Mouse (Mus musculus) heart, postnatal 10 days (tissue): ENCODE measurements around the gene Pm20d1. TPM values are rescaled to one million over a fixed set of nuclear protein-coding genes. Genes with fewer than 3 reads are reported as not detected.

Experiments used
- DNase-seq, 2 experiments: peaks; one replicate each; pipeline ENCODE4 v3.0.0; 2021
- intact Hi-C: fragments of 180-260 bp; cut with DNase I; formaldehyde crosslinking; loops from one replicate; pipeline ENCODE4 v1.15.1; 2025
- total RNA-seq, 2 experiments: library from RNA; stranded (reverse); gene quantifications; 2 replicates each; pipeline ENCODE4 v1.2.3; 2021

The Pm20d1 gene
- total RNA-seq, 2 experiments from 2014 or later = 3.0 to 4.0 TPM

DNA sequence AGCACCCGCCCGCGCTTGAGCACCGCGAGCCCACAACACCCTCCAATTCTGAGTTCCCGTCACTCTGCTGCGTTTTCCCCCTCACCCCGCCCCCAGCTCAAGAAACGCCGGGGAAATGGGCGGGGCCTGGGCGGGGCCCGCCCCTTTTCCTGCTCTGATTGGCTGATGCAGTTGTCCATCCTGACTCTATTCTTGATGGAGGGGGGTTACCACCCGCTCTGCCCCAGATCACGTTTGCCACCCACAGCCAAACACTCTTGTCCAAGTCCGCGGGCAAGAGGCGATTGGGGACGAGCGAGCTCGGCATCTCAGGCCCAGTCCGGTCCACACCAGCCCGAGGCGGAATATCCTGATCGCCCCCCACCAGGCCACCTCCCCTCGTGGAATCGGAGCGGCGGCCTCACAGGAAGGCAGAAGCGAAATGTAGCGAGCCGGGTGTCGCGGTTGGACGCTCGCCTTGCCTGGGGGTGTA lies 30.6 kb downstream of the Pm20d1 start:
- DNase-seq = peak; percentile 97 to 98
- intact Hi-C loops = no loop called here

DNA sequence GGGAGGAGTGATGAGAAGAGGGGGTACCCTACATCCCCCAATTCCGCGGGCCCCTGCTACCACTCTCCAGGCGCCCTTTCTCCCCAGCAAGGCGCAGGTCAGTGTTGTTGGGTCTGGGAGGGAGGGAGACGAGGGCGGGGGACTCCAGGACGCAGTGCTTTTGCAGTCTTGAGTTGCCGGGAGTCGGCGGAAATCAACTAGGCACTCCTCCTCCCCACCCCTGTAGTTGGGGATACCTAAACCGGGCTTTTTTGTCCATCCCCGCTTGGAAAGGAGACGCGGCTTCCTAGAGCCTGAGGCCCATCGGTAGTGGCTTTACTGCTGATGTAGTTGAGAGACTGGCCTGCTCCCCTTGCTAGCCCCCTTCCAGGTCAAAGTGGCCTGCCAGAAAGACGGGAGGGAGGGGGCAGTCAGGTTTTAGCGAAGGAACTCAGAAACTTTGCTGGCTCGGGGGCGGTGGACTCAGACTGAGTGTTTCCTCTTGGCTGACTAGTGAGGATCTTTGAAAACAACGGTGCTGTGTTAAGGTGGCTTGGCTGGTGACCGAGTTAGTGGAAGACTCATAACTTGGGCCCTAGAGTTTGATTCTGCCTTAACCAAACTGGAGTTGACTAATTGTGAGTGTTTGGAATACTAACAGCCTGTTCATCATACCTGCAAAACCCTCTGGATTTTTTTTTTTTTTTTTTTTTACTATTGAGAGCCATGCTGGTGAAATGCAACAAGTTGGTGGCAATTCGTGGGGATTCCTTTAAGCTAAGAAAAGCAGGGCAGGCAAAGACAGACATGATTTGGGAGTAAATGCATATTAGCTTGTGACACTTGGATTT lies 31.3 kb downstream of the Pm20d1 start:
- intact Hi-C loops = no loop called here
- DNase-seq = no peak

GRCm38 (mm10) chr1:131829279-131829678 lies 32.1 kb downstream of the Pm20d1 start:
- peak in 1 of 2 experiments; percentile 29 for DNase-seq

DNA sequence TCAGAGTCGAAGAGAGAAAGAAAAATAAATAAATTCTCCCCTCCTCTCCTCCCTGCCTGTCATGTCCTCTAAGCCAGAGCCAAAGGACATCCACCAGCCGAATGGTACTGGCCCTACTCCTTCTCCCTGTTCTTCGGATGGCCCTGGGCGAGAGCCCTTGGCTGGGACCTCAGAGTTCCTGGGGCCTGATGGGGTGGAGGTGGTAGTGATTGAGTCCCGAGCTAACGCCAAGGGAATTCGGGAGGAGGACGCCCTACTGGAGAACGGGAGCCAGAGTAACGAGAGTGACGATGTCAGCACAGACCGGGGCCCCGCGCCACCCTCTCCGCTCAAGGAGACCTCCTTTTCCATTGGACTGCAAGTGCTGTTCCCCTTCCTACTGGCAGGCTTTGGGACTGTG lies 33.4 kb downstream of the Pm20d1 start:
- intact Hi-C loops = no loop called here

More at GRCm38 (mm10) chr1:131829279-131829678, 32.1 kb downstream of the Pm20d1 start:
- intact Hi-C loops = no loop called here

GRCm38 (mm10) chr1:131830971-131831641 lies 33.9 kb downstream of the Pm20d1 start:
- DNase-seq = no peak
- intact Hi-C loops = no loop called here

More for the DNA sequence above, 33.4 kb downstream of the Pm20d1 start:
- peak in 1 of 2 experiments; percentile 8 for DNase-seq

DNA sequence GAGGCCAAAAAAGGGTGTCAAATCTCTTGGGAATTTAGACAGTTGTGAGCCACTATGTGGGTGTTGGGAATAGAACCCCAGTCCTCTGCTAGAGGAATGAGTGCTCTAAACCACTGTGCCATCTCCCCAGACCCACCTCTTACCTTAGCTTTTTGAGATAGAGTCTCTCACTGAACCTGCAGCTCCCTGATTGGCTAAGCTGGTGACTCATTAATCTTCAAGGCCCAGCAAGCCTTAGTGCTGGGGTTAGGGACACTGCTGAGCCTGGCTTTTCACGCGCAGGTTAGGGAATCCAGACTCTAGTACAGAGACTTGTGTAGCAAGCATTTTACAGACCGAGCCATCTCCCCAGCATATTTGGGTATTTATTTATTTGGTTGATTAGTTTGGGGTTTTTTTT lies 39.9 kb downstream of the Pm20d1 start:
- no peak for DNase-seq
- intact Hi-C loops = loop anchor here (5.0 kb wide), 1 partner anchor 40 kb away; the partner anchor contains the start of gene Pm20d1

DNA sequence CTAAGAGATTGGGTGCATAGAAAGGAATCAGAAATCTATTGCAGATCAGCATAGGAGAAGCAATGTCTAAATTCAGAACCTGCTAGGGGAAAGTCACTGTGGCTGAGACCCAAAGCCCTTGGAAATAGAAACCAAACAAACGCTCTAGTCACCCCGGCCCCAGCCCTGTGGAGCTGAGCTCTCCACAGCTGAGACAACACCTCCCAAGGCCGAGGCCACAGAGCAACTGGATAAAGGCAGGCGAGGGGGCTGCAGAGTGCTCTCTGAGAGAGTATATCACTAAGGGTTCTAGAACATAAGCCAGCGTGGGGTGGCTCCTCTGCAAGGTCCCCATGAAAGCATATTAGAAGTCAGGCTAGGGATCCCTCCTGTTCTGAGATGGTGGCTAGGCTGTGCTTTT lies 41.4 kb downstream of the Pm20d1 start:
- no peak for DNase-seq
- intact Hi-C loops = loop anchor here (5.0 kb wide), 1 partner anchor 41 kb away; the partner anchor contains the start of gene Pm20d1

- intact Hi-C loops = loop anchor here (5.0 kb wide), 1 partner anchor 42 kb away; the partner anchor contains the start of gene Pm20d1
- DNase-seq = peak in 1 of 2 experiments; percentile 32
Observed at GRCm38 (mm10) chr1:131839279-131839678, 42.1 kb downstream of the Pm20d1 start.

GRCm38 (mm10) chr1:131842221-131842620 lies 45.0 kb downstream of the Pm20d1 start:
- intact Hi-C loops = no loop called here
- DNase-seq = peak in 1 of 2 experiments; percentile 16

- DNase-seq = no peak
- intact Hi-C loops = no loop called here
Observed at GRCm38 (mm10) chr1:131843758-131844157, 46.6 kb downstream of the Pm20d1 start.

- no peak for DNase-seq
- intact Hi-C loops = no loop called here
Observed at GRCm38 (mm10) chr1:131844883-131845282, 47.7 kb downstream of the Pm20d1 start.

DNA sequence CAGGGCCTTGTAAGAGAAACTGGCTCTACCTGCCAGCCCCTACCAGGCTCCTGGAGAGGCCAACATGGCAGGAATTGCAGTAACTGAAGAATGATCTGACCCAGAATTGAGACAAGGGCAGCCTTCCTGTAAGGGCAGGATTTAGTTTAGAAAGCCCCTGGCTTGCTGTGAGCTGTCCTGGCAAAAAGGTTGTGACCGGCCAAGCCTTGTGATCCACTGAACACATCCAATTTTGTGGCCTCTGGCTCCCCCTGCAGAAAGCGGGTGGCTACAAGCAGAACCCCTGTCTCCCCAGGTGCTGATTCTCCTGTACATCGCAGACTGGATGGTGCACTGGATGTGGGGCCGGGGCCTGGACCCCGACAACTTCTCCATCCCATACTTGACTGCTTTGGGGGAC lies 49.1 kb downstream of the Pm20d1 start:
- DNase-seq = peak; percentile 82 to 84
- intact Hi-C loops = loop anchor here (1.0 to 2.0 kb wide), 3 partner anchors 79 to 138 kb away; no protein-coding TSS in a partner anchor

GRCm38 (mm10) chr1:131861811-131862210 lies 64.6 kb downstream of the Pm20d1 start:
- intact Hi-C loops = no loop called here
- no peak for DNase-seq

DNA sequence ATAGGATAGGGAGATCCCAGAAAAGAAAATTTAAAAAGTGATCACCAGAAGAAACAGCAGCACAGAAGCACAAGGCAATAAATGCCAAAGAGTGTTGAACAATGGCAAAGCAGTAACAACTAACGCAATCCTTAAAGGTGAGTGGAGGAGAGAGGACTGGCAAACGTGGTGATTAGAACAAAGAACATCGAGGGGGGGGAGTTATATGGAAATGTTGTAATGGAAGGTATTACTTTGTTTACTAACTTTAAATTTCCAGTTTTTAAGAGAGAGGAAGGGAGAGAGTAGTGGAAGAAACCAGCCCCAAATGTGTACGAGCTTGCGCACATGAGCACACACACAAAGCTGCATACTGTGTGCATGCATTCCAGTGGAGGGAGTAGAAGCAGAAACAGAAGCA lies 68.4 kb downstream of the Pm20d1 start:
- intact Hi-C loops = no loop called here
- DNase-seq = no peak

- no peak for DNase-seq
- intact Hi-C loops = loop anchor here (2.0 kb wide), 1 partner anchor 44 kb away; the partner anchor contains the start of gene Nucks1
Observed at GRCm38 (mm10) chr1:131866304-131866999, 69.3 kb downstream of the Pm20d1 start.

- DNase-seq = peak; percentile 95 to 97
- intact Hi-C loops = loop anchor here (2.0 kb wide), 1 partner anchor 43 kb away; the partner anchor contains the start of gene Nucks1
Observed at GRCm38 (mm10) chr1:131867093-131867945, 70.1 kb downstream of the Pm20d1 start, which contains the start of gene Rab29. Gene Rab29 (plus strand): TSS chr1:131867224.

GRCm38 (mm10) chr1:131867946-131868290 lies 70.7 kb downstream of the Pm20d1 start:
- DNase-seq = peak; percentile 17 to 32
- intact Hi-C loops = loop anchor here (2.0 kb wide), 1 partner anchor 43 kb away; the partner anchor contains the start of gene Nucks1

DNA sequence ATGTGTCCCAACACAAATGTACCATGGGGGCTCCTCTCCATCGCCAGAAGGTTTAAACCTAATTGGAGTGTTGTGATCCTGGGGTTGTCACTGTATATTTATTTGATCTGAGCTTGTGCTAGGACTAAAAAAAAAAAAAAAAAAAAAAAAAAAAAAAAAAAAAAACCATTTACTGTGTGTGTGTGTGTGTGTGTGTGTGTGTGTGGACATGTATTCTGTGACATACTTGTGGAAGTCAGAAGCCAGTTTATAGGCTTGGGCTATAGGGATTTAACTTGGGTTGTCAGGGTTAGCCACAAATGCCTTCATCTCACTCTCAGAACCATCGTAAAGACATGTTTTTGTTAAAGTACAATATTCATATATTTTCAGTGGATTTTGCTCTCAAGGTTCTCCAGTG lies 72.4 kb downstream of the Pm20d1 start:
- intact Hi-C loops = no loop called here
- no peak for DNase-seq
